Mouse (Mus musculus): ENCODE data around the gene Wdr66.

DNA sequence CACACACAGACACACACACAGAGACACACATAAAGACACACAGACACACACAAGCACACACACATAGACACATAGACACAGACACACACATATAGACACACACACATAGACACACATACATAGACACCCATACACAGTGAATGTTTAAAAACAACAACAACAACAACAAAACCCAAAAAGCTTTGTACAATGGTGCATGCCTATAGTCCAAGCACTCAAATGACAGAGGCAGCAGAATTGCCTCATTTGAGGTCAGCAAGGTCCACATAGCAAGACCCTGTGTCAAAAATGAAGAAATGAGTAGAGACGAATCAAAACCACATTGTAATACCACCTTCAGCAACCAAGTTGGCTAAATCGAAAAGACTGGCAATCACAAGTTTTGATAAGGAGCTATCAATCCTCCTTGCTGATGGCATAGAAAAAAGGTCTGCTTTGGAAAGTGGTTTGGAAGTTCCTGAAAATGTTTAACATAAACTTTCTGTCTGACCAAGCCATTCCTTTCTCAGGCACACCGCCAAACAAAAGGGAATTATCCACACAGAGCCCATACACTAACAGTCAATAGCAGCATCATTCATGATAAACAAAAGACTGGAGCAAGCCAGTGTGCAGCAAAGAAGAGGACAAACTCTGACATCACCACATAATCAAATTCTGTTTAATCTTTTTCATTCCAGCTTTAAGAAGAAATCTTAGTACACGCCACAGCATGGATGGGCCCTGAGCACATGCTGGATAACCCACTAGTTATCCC, 84.5 kb downstream of the Wdr66 start:
- TF ChIP-seq CTCF (IDR thresholded peaks at IDR 0.05): no peak
- no peak for TF ChIP-seq EP300 (IDR thresholded peaks at IDR 0.05; ENCODE audit: insufficient read depth, low read depth, low read length)
- no peak for TF ChIP-seq POLR2A (IDR thresholded peaks at IDR 0.05; ENCODE audit: insufficient read depth, low read depth, low read length)
